Mouse (Mus musculus) olfactory bulb, adult 2 months (tissue): ENCODE measurements at regions not wholly inside any gene's neighbourhood (a gene's known extent, or its start where the extent isn't known, plus 50 kb on each side); places are given as distances from the start of the nearest gene placed in this dataset.

Experiments
- CTCF ChIP-seq: fragments of 200-500 bp; IDR thresholded peaks from 2 replicates; pipeline ENCODE4 v1.5.1; 2012; ENCODE audit warnings: low read depth, mild to moderate bottlenecking, low read length, moderate library complexity; ENCODE audit not compliant: insufficient read depth
- POLR2A ChIP-seq: fragments of 200-500 bp; IDR thresholded peaks from 2 replicates; pipeline ENCODE4 v1.6.1; 2012; ENCODE audit warnings: mild to moderate bottlenecking, low read depth, low read length, moderate library complexity; ENCODE audit not compliant: insufficient read depth

- TF ChIP-seq CTCF (no peak), POLR2A (no peak)
Measured at GRCm38 (mm10) chr2:128420406-128420805, 170.6 kb upstream of the Spdye4c start.
